Mouse (Mus musculus) myocyte (in vitro differentiated cells): ENCODE results near the gene Cldn6. TPM values are rescaled to one million over a fixed set of nuclear protein-coding genes. Genes with fewer than 3 reads are reported as not detected.

Experiments
- H3K27me3 ChIP-seq: one replicate; pipeline ENCODE4 v1.6.1; 2011; ENCODE audit not compliant: control insufficient read depth, insufficient read depth, insufficient read length
- H3K36me3 ChIP-seq: one replicate; pipeline ENCODE4 v1.6.1; 2011; ENCODE audit not compliant: control insufficient read depth, insufficient read depth
- H3K4me2 ChIP-seq: one replicate; pipeline ENCODE4 v1.6.1; 2011; ENCODE audit warnings: low read depth, control low read depth
- H3K4me3 ChIP-seq: one replicate; pipeline ENCODE4 v1.5.1; 2011; ENCODE audit warnings: mild to moderate bottlenecking, control low read depth, moderate library complexity
- H3K79me2 ChIP-seq: one replicate; pipeline ENCODE4 v1.6.1; 2011; ENCODE audit not compliant: control insufficient read depth, insufficient read depth
- H3ac ChIP-seq: one replicate; pipeline ENCODE4 v1.6.1; 2011; ENCODE audit not compliant: control insufficient read depth, insufficient read length
- CEBPB ChIP-seq: IDR thresholded peaks from 2 replicates; pipeline ENCODE4 v1.6.1; 2011; ENCODE audit warnings: mild to moderate bottlenecking, moderate library complexity; ENCODE audit not compliant: poor library complexity, insufficient read depth, severe bottlenecking
- E2F4 ChIP-seq: IDR thresholded peaks from one replicate; pipeline ENCODE4 v1.6.1; 2011; ENCODE audit warnings: mild to moderate bottlenecking, control low read depth, moderate library complexity; ENCODE audit not compliant: insufficient read depth
- MAX ChIP-seq: IDR thresholded peaks from one replicate; pipeline ENCODE4 v1.6.1; 2011; ENCODE audit warnings: low read depth, mild to moderate bottlenecking, control low read depth
- MYOD1 ChIP-seq, 3 experiments: IDR thresholded peaks; one replicate each; pipeline ENCODE4 v1.6.1; 2011; ENCODE audit warnings: control low read depth in 2 of 3, low read depth in 2 of 3, mild to moderate bottlenecking in 2 of 3, moderate library complexity in 1 of 3; ENCODE audit not compliant: insufficient read length in 2 of 3, control insufficient read depth in 1 of 3
- MYOG ChIP-seq, 3 experiments: IDR thresholded peaks; one replicate each; pipeline ENCODE4 v1.6.1; 2011; ENCODE audit warnings: control low read depth in 2 of 3, low read depth in 2 of 3, mild to moderate bottlenecking in 2 of 3; ENCODE audit not compliant: insufficient read length in 2 of 3, control insufficient read depth in 1 of 3, insufficient read depth in 1 of 3
- POLR2A ChIP-seq: IDR thresholded peaks from one replicate; pipeline ENCODE4 v1.6.1; 2011; ENCODE audit warnings: low read depth, mild to moderate bottlenecking, control low read depth, moderate library complexity; ENCODE audit not compliant: insufficient read length
- POLR2AphosphoS2 ChIP-seq: IDR thresholded peaks from one replicate; pipeline ENCODE4 v1.6.1; 2011; ENCODE audit warnings: low read depth, control low read depth; ENCODE audit not compliant: insufficient read length
- REST ChIP-seq: IDR thresholded peaks from one replicate; pipeline ENCODE4 v1.6.1; 2011; ENCODE audit warnings: mild to moderate bottlenecking, control low read depth, moderate library complexity; ENCODE audit not compliant: insufficient read depth, insufficient read length
- SRF ChIP-seq: IDR thresholded peaks from one replicate; pipeline ENCODE4 v1.6.1; 2011; ENCODE audit warnings: low read depth; ENCODE audit not compliant: control insufficient read depth, insufficient read length
- TCF12 ChIP-seq: IDR thresholded peaks from one replicate; pipeline ENCODE4 v1.6.1; 2011; ENCODE audit warnings: mild to moderate bottlenecking, control low read depth; ENCODE audit not compliant: poor library complexity, insufficient read depth, severe bottlenecking
- TCF3 ChIP-seq: IDR thresholded peaks from one replicate; pipeline ENCODE4 v1.6.1; 2011; ENCODE audit warnings: low read depth, control low read depth; ENCODE audit not compliant: insufficient read length
- USF1 ChIP-seq: IDR thresholded peaks from one replicate; pipeline ENCODE4 v1.6.1; 2011; ENCODE audit warnings: low read depth, mild to moderate bottlenecking, control low read depth, moderate library complexity
- polyA plus RNA-seq: library from polyadenylated mRNA; unstranded; fragments of >200 nt; fragmentation: generic; extraction: Trizol; gene quantifications from one replicate; pipeline ENCODE4 v1.2.1, GENCODE M21; 2012; ENCODE audit warnings: missing spikeins

Cldn6 gene
- polyA plus RNA-seq, 1 experiment = not detected

- TF ChIP-seq MYOG (IDR thresholded peaks at IDR 0.05; ENCODE audit: control insufficient read depth in 1 of 3, insufficient read depth in 1 of 3, insufficient read length in 2 of 3, low read depth in 2 of 3) (no peak), MYOD1 (IDR thresholded peaks at IDR 0.05; ENCODE audit: control insufficient read depth in 1 of 3, insufficient read length in 2 of 3, low read depth in 2 of 3) (peak in 1 of 3 experiments; percentile 24), SRF (no peak)
- Histone ChIP-seq H3ac (no peak within 1 kb of the TSS), H3K4me2 (no peak within 1 kb of the TSS), H3K27me3 (no peaks in the 10 kb centered on the region), H3K36me3 (no peaks in the 10 kb centered on the region), H3K4me3 (no peak within 1 kb of the TSS), H3K79me2 (no peaks in the 10 kb centered on the region)
These were observed 5.0 kb downstream of the Cldn6 start, which contains the start of gene Cldn9 for GRCm38 (mm10) chr17:23683856-23684672. Gene Cldn9 (minus strand): TSS chr17:23684026.

DNA sequence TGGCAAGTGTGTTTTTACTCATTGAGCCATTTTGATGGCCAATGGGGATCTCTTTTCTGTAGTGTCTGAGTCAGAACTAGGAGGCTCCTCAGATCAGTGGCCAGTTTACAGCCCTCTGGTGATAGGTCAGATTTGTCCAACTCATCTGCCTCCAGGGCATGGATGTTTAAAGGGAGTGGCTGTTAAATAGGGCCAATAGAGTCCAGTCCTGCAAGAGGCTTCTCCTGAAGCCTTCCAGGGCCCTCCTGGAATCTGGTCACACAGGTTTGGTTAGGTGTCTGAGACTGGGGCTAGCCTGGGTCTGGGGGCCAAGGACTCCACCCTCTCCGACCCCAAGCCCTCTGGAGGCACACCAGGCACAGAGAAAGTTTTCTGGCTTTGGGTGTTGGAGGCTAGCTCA, 15.4 kb downstream of the Cldn6 start:
- TF ChIP-seq REST = no peak
- no peak for TF ChIP-seq CEBPB
- TF ChIP-seq E2F4 = no peak
- no peak for TF ChIP-seq MAX
- TF ChIP-seq MYOG (IDR thresholded peaks at IDR 0.05; ENCODE audit: control insufficient read depth in 1 of 3, insufficient read depth in 1 of 3, insufficient read length in 2 of 3, low read depth in 2 of 3) = no peak
- TF ChIP-seq USF1 = no peak
- no peak for TF ChIP-seq TCF12
- TF ChIP-seq POLR2AphosphoS2 = no peak
- TF ChIP-seq TCF3 = no peak
- TF ChIP-seq MYOD1 (IDR thresholded peaks at IDR 0.05; ENCODE audit: control insufficient read depth in 1 of 3, insufficient read length in 2 of 3, low read depth in 2 of 3) = no peak
- TF ChIP-seq POLR2A = no peak
- TF ChIP-seq SRF = no peak
- no peaks in the 10 kb centered on the region for H3K79me2 ChIP-seq
- H3K36me3 ChIP-seq = no peaks in the 10 kb centered on the region
- peak overlapping the region; percentile 27 for H3K4me2 ChIP-seq
- H3K4me3 ChIP-seq = no peak overlapping the region
- no peak overlapping the region for H3ac ChIP-seq
- H3K27me3 ChIP-seq = no peaks in the 10 kb centered on the region

DNA sequence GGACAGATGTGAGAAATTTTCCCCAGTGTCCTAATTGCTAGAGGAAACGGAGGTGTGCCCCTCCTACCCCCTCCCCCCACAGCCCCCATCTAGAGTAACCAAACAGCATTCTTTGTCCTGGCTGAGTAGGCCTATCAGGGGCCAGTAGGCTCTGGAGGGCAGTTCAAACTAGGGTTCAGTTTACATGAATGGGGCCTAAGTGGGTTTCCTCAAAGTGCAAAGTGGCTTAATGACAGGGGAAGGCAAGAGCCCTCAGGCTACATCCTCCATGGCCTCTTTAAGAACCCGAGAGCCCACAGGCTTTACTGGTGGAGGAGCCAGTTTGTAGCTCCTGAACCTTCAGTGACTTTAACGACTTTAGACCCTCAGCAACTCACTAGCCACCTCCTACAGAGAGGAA, 16.8 kb downstream of the Cldn6 start:
- Histone ChIP-seq H3K79me2 (no peaks in the 10 kb centered on the region), H3K36me3 (no peaks in the 10 kb centered on the region), H3K4me2 (no peak overlapping the region), H3ac (no peak overlapping the region), H3K27me3 (no peaks in the 10 kb centered on the region), H3K4me3 (no peak overlapping the region)
- TF ChIP-seq MYOG (IDR thresholded peaks at IDR 0.05; ENCODE audit: control insufficient read depth in 1 of 3, insufficient read depth in 1 of 3, insufficient read length in 2 of 3, low read depth in 2 of 3) (no peak), POLR2A (no peak), CEBPB (no peak), SRF (no peak), TCF12 (no peak), TCF3 (no peak), USF1 (no peak), E2F4 (no peak), MYOD1 (IDR thresholded peaks at IDR 0.05; ENCODE audit: control insufficient read depth in 1 of 3, insufficient read length in 2 of 3, low read depth in 2 of 3) (no peak), REST (no peak), MAX (no peak), POLR2AphosphoS2 (no peak)

GRCm38 (mm10) chr17:23699131-23700077, 20.4 kb downstream of the Cldn6 start:
- no peaks in the 10 kb centered on the region for H3K79me2 ChIP-seq
- TF ChIP-seq CEBPB = no peak
- TF ChIP-seq POLR2A = peak; percentile 43
- no peaks in the 10 kb centered on the region for H3K36me3 ChIP-seq
- no peaks in the 10 kb centered on the region for H3K27me3 ChIP-seq
- peak overlapping the region; percentile 21 for H3K4me3 ChIP-seq
- H3K4me2 ChIP-seq = peak overlapping the region; percentile 73
- H3ac ChIP-seq = peak overlapping the region; percentile 73

- Histone ChIP-seq H3K4me3 (no peak overlapping the region), H3K79me2 (no peaks in the 10 kb centered on the region), H3K36me3 (no peaks in the 10 kb centered on the region), H3ac (peak overlapping the region; percentile 73), H3K4me2 (peak overlapping the region; percentile 36), H3K27me3 (no peaks in the 10 kb centered on the region)
- TF ChIP-seq POLR2AphosphoS2 (peak; percentile 79), MYOG (IDR thresholded peaks at IDR 0.05; ENCODE audit: control insufficient read depth in 1 of 3, insufficient read depth in 1 of 3, insufficient read length in 2 of 3, low read depth in 2 of 3) (peak in 1 of 3 experiments; percentile 31), MAX (no peak), MYOD1 (IDR thresholded peaks at IDR 0.05; ENCODE audit: control insufficient read depth in 1 of 3, insufficient read length in 2 of 3, low read depth in 2 of 3) (peak in 1 of 3 experiments; percentile 1), POLR2A (peak; percentile 87)
These were observed 21.0 kb downstream of the Cldn6 start for GRCm38 (mm10) chr17:23700079-23700478.
